Mouse (Mus musculus): ENCODE results near the gene Hoxc12. TPM values are rescaled to one million over a fixed set of nuclear protein-coding genes. Genes with fewer than 3 reads are reported as not detected.

Hoxc12 gene
- polyA plus RNA-seq, 1 experiment = not detected

DNA sequence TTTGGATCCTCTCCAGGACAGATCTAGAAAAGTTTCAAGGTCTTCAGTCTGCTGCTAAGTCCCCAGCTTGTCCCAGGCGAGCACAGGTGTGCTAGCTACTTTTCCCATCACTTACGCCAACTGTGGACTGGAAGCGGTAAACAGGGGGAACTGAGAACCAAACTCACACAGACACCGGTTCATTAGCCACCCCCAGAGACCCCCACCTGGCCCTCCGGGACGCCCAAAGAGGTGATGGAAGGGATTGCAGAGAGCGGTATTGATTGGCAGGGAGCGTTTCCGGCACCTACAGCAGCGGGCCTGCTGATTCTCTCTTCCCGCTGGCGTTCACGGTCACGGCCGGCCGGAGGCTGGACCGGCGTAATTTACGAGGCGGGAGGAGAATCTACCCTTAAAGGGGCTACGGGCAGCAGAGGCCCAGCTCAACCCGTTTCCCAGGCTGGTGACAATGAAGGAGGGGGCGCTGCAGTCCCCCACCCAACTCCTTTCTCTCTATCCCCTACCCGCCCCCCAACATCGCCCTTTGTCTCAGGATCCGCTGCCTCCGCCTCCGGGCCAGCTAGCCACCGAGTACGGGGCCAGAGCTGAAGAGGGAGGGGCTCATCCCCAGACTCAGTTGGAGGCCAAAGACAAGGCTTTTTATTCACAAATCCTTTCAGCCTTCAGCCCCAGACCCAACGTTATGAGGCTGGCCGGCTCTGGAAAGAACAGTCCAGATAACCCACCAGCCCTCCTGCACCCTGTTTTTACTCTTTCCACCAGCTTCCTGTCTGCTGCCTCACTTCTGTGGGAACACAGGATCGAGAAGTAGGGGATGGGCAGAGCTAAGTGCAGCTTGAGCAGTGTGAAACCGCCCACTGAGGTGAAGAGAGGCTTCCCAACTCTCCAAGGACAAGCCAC, 2.9 kb downstream of the Hoxc12 start:
- peaks cover 13% of the 10 kb centered on the region for H3K4me1 ChIP-seq (ENCODE audit: control insufficient read depth, insufficient read depth, low read length)
- no peaks in the 10 kb centered on the region for H3K36me3 ChIP-seq (ENCODE audit: control insufficient read depth, insufficient read depth, low read length)
- H3K27me3 ChIP-seq (ENCODE audit: control insufficient read depth, insufficient read depth, low read length) = peaks cover 17% of the 10 kb centered on the region
- TF ChIP-seq POLR2A (IDR thresholded peaks at IDR 0.05; ENCODE audit: control insufficient read depth, low read depth, low read length) (no peak), CTCF (IDR thresholded peaks at IDR 0.05; ENCODE audit: control insufficient read depth, insufficient read depth, insufficient replicate concordance, low read depth, low read length) (no peak)
- H3K4me3 ChIP-seq (ENCODE audit: control insufficient read depth, low read depth, low read length) = no peak overlapping the region
- no peak overlapping the region for H3K27ac ChIP-seq (ENCODE audit: control insufficient read depth, insufficient read depth, low read depth, low read length)

DNA sequence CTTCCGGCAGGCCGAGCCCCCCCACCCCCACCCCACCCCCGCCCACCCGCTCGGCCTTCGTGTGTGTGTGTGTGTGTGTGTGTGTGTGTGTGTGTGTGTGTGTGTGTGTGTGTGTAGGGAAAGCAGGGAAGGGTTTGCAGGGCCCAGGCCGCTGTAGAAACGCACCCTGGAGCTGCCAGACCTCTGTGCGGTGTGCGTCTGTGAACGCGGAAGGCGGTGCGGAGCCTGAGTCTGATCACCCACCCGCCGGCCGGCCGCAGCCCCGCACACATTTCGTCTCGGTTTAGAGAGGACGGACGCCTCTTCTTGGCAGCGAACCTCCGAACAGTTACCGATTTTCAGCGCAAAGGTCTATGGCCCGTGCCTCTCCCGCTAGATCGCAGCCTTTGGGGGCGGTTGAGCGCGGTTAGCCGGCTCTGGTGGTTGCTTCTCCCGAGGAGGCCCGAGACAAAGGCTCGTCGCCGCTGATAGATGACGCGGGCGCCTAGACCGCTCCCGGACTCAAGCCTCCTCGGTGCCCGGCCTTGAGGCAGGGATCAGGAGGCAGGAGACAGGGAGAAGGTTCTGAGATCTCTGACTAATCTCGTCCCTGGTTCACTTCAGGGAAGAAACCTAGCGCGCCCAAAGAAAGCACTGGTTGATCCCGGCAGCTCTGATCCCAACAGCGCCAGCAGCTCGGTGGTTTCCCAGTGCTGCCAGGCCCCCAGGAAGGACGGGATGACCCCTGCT, 6.3 kb downstream of the Hoxc12 start:
- Histone ChIP-seq H3K36me3 (ENCODE audit: control insufficient read depth, insufficient read depth, low read length) (no peaks in the 10 kb centered on the region), H3K27ac (ENCODE audit: control insufficient read depth, insufficient read depth, low read depth, low read length) (no peak overlapping the region), H3K4me3 (ENCODE audit: control insufficient read depth, low read depth, low read length) (peak overlapping the region; percentile 81), H3K27me3 (ENCODE audit: control insufficient read depth, insufficient read depth, low read length) (peaks cover 8% of the 10 kb centered on the region), H3K4me1 (ENCODE audit: control insufficient read depth, insufficient read depth, low read length) (peaks cover 9% of the 10 kb centered on the region)
- TF ChIP-seq CTCF (IDR thresholded peaks at IDR 0.05; ENCODE audit: control insufficient read depth, insufficient read depth, insufficient replicate concordance, low read depth, low read length) = no peak

DNA sequence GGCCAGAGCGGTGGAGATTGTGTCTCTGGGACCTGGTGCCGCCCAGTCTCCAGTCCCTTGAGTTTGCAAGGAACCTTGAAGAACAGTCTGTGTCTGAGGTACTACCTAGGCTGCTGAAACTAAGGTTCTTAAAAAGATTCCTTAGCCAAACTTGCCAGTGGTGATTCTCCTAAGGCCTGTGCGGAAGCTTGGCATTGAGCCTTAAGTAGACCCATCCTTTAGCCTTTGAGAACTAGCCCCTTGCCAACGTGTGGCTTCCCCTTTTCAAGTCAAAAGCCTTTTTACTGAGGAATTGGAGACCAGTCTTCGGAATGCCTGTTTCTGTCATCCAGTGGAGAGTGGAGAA, 6.9 kb downstream of the Hoxc12 start:
- peaks cover 8% of the 10 kb centered on the region for H3K27me3 ChIP-seq (ENCODE audit: control insufficient read depth, insufficient read depth, low read length)

GRCm38 (mm10) chr15:102945185-102946077, 8.9 kb downstream of the Hoxc12 start:
- Histone ChIP-seq H3K27me3 (ENCODE audit: control insufficient read depth, insufficient read depth, low read length) (peaks cover 10% of the 10 kb centered on the region), H3K27ac (ENCODE audit: control insufficient read depth, insufficient read depth, low read depth, low read length) (no peak overlapping the region), H3K36me3 (ENCODE audit: control insufficient read depth, insufficient read depth, low read length) (no peaks in the 10 kb centered on the region), H3K4me3 (ENCODE audit: control insufficient read depth, low read depth, low read length) (no peak overlapping the region), H3K4me1 (ENCODE audit: control insufficient read depth, insufficient read depth, low read length) (peaks cover 9% of the 10 kb centered on the region)
- no peak for TF ChIP-seq POLR2A (IDR thresholded peaks at IDR 0.05; ENCODE audit: control insufficient read depth, low read depth, low read length)
- TF ChIP-seq CTCF (IDR thresholded peaks at IDR 0.05; ENCODE audit: control insufficient read depth, insufficient read depth, insufficient replicate concordance, low read depth, low read length) = no peak

More for the DNA sequence above, 6.9 kb downstream of the Hoxc12 start:
- Histone ChIP-seq H3K27ac (ENCODE audit: control insufficient read depth, insufficient read depth, low read depth, low read length) (no peak overlapping the region), H3K4me3 (ENCODE audit: control insufficient read depth, low read depth, low read length) (peak overlapping the region; percentile 81), H3K36me3 (ENCODE audit: control insufficient read depth, insufficient read depth, low read length) (no peaks in the 10 kb centered on the region), H3K4me1 (ENCODE audit: control insufficient read depth, insufficient read depth, low read length) (peaks cover 9% of the 10 kb centered on the region)
- TF ChIP-seq CTCF (IDR thresholded peaks at IDR 0.05; ENCODE audit: control insufficient read depth, insufficient read depth, insufficient replicate concordance, low read depth, low read length) (no peak), POLR2A (IDR thresholded peaks at IDR 0.05; ENCODE audit: control insufficient read depth, low read depth, low read length) (no peak)

- Histone ChIP-seq H3K36me3 (ENCODE audit: control insufficient read depth, insufficient read depth, low read length) (no peaks in the 10 kb centered on the region), H3K4me3 (ENCODE audit: control insufficient read depth, low read depth, low read length) (no peak overlapping the region), H3K27me3 (ENCODE audit: control insufficient read depth, insufficient read depth, low read length) (peaks cover 11% of the 10 kb centered on the region), H3K27ac (ENCODE audit: control insufficient read depth, insufficient read depth, low read depth, low read length) (no peak overlapping the region), H3K4me1 (ENCODE audit: control insufficient read depth, insufficient read depth, low read length) (peaks cover 9% of the 10 kb centered on the region)
- TF ChIP-seq POLR2A (IDR thresholded peaks at IDR 0.05; ENCODE audit: control insufficient read depth, low read depth, low read length) (no peak), CTCF (IDR thresholded peaks at IDR 0.05; ENCODE audit: control insufficient read depth, insufficient read depth, insufficient replicate concordance, low read depth, low read length) (no peak)
Observed at GRCm38 (mm10) chr15:102947276-102947675, 10.7 kb downstream of the Hoxc12 start.

DNA sequence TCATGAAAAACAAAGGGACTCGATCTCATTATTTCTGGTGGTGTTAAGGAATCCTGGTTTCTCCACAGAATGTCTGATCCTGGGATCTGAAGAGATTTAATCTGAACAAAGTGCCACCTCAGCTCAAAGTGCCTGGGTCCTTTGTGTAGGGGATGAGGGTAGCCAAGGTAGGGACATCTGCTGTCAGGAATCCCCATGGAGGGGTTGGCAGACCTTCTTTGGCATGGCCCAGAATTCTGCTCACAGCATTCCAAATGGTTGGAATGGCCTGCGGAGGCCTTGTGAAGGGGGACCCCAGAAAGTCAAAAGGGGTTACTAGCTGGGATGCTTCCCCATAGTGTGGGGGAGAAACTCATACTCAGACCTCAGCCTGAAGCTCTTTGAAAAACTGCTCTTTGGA, 12.3 kb downstream of the Hoxc12 start:
- Histone ChIP-seq H3K27ac (ENCODE audit: control insufficient read depth, insufficient read depth, low read depth, low read length) (no peak overlapping the region), H3K36me3 (ENCODE audit: control insufficient read depth, insufficient read depth, low read length) (no peaks in the 10 kb centered on the region), H3K27me3 (ENCODE audit: control insufficient read depth, insufficient read depth, low read length) (peaks cover 2% of the 10 kb centered on the region), H3K4me3 (ENCODE audit: control insufficient read depth, low read depth, low read length) (no peak overlapping the region), H3K4me1 (ENCODE audit: control insufficient read depth, insufficient read depth, low read length) (peaks cover 2% of the 10 kb centered on the region; the same call in 1 of the 2 replicates)
- TF ChIP-seq CTCF (IDR thresholded peaks at IDR 0.05; ENCODE audit: control insufficient read depth, insufficient read depth, insufficient replicate concordance, low read depth, low read length) (no peak), POLR2A (IDR thresholded peaks at IDR 0.05; ENCODE audit: control insufficient read depth, low read depth, low read length) (no peak)

Data from testis, adult 2 months (tissue).